Mouse (Mus musculus): ENCODE measurements around the gene Slc15a1. TPM values are rescaled to one million over a fixed set of nuclear protein-coding genes. Genes with fewer than 3 reads are reported as not detected.

The Slc15a1 gene
- total and polyA plus RNA-seq, 3 experiments, result not detected

DNA sequence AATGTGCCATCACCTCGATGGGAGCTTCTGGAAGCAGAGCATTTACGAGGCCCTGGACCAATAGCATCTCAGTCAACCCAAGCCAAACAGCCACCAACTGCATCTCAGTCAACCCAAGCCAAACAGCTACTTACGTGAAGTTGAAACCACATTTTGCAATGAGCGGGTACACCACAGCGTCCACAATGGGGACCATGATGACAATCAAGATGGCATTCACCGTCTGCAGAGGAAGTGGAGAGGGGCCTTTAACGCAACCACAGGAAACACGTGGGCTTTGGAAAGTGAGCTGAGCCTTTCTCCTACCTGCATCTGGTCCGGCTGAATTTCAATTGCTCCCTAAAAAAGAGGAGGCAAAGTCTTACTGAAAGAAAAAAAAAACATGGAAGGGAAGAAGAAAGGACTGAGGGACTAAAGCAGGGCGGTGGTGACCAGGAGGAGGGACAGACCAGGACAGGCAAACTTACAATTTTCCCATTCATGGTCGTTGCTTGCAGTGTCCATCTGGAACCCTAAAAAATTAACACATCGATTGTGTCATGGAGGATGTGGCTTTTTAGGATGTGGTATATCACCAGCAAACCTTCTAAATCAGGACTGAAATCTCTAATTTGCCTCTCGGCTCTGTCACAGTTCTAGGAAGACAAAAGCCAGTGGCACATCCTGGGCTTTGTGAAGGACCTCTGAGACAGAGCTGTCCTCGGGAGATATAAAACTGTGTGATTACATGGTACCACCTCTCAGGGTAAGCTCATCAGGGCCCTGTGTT lies 26.9 kb downstream of the Slc15a1 start:
- Histone ChIP-seq H3K36me3 (ENCODE audit: control insufficient read depth, insufficient read depth, low read length) (no peaks in the 10 kb centered on the region), H3K9ac (ENCODE audit: low read depth, low read length) (no peak overlapping the region), H3K4me1 (ENCODE audit: control insufficient read depth, insufficient read depth, low read length) (no peaks in the 10 kb centered on the region), H3K79me2 (replicated peaks; ENCODE audit: control insufficient read depth, insufficient read depth, low read length) (no peaks in the 10 kb centered on the region), H3K27me3 (ENCODE audit: control insufficient read depth, insufficient read depth, low read length) (no peaks in the 10 kb centered on the region), H3K4me3 (no peak overlapping the region), H3K27ac (no peak overlapping the region)
- WGBS, result 73% methylated on average over 14 of the region's 14 CpGs
- no peak for DNase-seq
- intact Hi-C loops (cut with DNase I), result no loop called here
- TF ChIP-seq EP300 (IDR thresholded peaks at IDR 0.05; ENCODE audit: insufficient read depth, low read depth, low read length) (no peak), CTCF (IDR thresholded peaks at IDR 0.05) (no peak), POLR2A (IDR thresholded peaks at IDR 0.05; ENCODE audit: insufficient read depth, low read depth, low read length) (no peak)

DNA sequence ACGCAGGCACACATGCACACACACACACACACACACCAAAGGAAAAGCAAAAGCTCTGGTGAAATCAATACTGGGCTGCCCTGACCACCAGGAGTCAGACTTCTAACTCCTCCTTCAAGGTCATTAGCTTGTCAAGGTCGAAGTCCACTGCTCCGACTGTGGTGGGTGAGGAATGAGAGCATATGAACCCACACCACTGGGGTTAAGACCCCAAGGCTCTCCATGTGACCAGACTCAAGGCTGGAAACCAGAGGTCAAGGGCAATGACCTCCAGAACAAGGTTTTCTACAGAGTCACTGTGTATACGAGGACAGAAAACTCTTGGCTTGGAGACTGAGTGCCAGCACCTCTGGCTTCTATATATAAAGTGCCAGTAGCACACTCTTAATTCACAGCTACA lies 31.2 kb downstream of the Slc15a1 start:
- Histone ChIP-seq H3K36me3 (ENCODE audit: control insufficient read depth, insufficient read depth, low read length) (no peaks in the 10 kb centered on the region), H3K79me2 (replicated peaks; ENCODE audit: control insufficient read depth, insufficient read depth, low read length) (no peaks in the 10 kb centered on the region), H3K9ac (ENCODE audit: low read depth, low read length) (no peak overlapping the region), H3K4me1 (ENCODE audit: control insufficient read depth, insufficient read depth, low read length) (no peaks in the 10 kb centered on the region), H3K4me3 (no peak overlapping the region), H3K27me3 (ENCODE audit: control insufficient read depth, insufficient read depth, low read length) (no peaks in the 10 kb centered on the region), H3K27ac (no peak overlapping the region)
- intact Hi-C loops (cut with DNase I), result loop anchor here (5.0 kb wide), 1 partner anchor 103 kb away; no protein-coding TSS in a partner anchor
- 65% methylated on average over 4 of the region's 4 CpGs for WGBS
- TF ChIP-seq CTCF (IDR thresholded peaks at IDR 0.05) (no peak), POLR2A (IDR thresholded peaks at IDR 0.05; ENCODE audit: insufficient read depth, low read depth, low read length) (no peak), EP300 (IDR thresholded peaks at IDR 0.05; ENCODE audit: insufficient read depth, low read depth, low read length) (no peak)
- DNase-seq, result no peak

DNA sequence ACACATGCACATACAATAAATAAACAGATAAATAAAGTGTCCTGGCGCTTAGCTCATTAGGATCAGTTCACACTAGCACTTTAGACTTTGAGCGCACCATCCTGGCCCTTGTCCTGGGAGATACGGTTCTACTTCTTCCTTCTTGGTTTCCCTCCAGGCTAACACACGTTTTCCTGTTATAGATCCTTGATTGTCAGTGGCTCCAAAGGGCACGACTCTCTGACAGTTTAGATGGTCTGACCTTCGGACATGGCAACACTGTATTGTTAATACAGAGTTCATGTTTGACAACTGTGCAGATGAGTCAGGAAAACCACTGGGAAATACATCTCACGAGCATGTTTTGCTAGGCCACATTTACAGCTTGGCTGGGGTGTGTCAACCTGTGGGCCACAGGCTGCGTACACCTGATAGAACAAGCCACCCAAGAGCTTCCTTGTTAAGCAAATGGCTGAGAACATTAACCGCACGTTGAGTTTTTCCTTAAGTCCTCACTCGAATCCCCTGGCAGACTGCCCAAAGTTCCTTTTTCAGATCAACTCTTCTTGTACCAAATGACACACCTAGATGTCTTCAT lies 33.4 kb downstream of the Slc15a1 start:
- Histone ChIP-seq H3K36me3 (ENCODE audit: control insufficient read depth, insufficient read depth, low read length) (no peaks in the 10 kb centered on the region), H3K27me3 (ENCODE audit: control insufficient read depth, insufficient read depth, low read length) (no peaks in the 10 kb centered on the region), H3K9ac (ENCODE audit: low read depth, low read length) (no peak overlapping the region), H3K4me1 (ENCODE audit: control insufficient read depth, insufficient read depth, low read length) (no peaks in the 10 kb centered on the region), H3K27ac (no peak overlapping the region), H3K79me2 (replicated peaks; ENCODE audit: control insufficient read depth, insufficient read depth, low read length) (no peaks in the 10 kb centered on the region), H3K4me3 (no peak overlapping the region)
- WGBS, result 67% methylated on average over 11 of the region's 11 CpGs
- intact Hi-C loops (cut with DNase I), result loop anchor here (5.0 kb wide), 1 partner anchor 106 kb away; no protein-coding TSS in a partner anchor
- DNase-seq, result no peak
- TF ChIP-seq CTCF (IDR thresholded peaks at IDR 0.05) (no peak), POLR2A (IDR thresholded peaks at IDR 0.05; ENCODE audit: insufficient read depth, low read depth, low read length) (no peak), EP300 (IDR thresholded peaks at IDR 0.05; ENCODE audit: insufficient read depth, low read depth, low read length) (no peak)

DNA sequence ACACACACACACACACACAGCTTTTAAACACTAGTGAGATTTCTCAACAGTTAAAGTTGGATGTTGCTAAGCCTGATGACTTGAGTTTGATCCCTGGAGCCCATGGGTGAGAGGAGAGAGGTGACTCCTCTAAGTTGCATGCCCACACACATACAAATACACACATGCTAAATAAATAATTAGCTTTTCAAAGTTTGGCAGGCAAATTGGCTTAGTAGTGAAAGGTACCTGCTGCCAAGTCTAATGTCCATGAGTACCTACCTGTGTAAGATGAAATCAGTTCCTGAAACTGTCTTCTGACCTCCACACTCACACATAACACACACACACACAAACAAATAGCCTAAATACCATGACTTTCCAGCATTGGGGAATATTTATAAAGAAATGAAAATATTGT lies 35.5 kb downstream of the Slc15a1 start:
- no peaks in the 10 kb centered on the region for H3K4me1 ChIP-seq (ENCODE audit: control insufficient read depth, insufficient read depth, low read length)
- DNase-seq, result no peak
- H3K27me3 ChIP-seq (ENCODE audit: control insufficient read depth, insufficient read depth, low read length), result no peaks in the 10 kb centered on the region
- H3K9ac ChIP-seq (ENCODE audit: low read depth, low read length), result no peak overlapping the region
- no peak overlapping the region for H3K27ac ChIP-seq
- no peaks in the 10 kb centered on the region for H3K36me3 ChIP-seq (ENCODE audit: control insufficient read depth, insufficient read depth, low read length)
- intact Hi-C loops (cut with DNase I), result no loop called here
- TF ChIP-seq CTCF (IDR thresholded peaks at IDR 0.05), result no peak
- no peak overlapping the region for H3K4me3 ChIP-seq
- H3K79me2 ChIP-seq (replicated peaks; ENCODE audit: control insufficient read depth, insufficient read depth, low read length), result no peaks in the 10 kb centered on the region

DNA sequence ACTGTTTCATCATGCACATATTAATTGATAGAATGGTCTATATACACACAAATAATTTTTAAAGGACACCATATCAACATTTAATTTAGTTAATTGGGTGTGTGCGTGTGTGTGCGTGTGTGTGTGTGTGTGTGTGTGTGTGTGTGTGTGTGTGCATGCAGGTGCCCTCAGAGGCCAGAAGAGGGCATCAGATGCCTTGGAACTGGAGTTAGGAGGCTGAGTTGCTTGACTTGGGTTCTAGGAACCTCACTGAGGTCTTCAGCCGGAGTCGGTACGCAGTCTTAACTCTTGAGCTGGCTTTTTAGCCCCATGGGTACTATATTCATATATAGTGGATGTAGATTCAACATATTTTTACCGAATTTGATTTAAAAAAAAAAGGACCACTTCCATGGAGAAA lies 37.4 kb downstream of the Slc15a1 start:
- no peak for DNase-seq
- WGBS, result 93% methylated on average over 6 of the region's 6 CpGs
- no peaks in the 10 kb centered on the region for H3K79me2 ChIP-seq (replicated peaks; ENCODE audit: control insufficient read depth, insufficient read depth, low read length)
- H3K9ac ChIP-seq (ENCODE audit: low read depth, low read length), result no peak overlapping the region
- TF ChIP-seq CTCF (IDR thresholded peaks at IDR 0.05), result no peak
- intact Hi-C loops (cut with DNase I), result no loop called here
- H3K4me3 ChIP-seq, result no peak overlapping the region
- H3K27ac ChIP-seq, result no peak overlapping the region
- H3K36me3 ChIP-seq (ENCODE audit: control insufficient read depth, insufficient read depth, low read length), result no peaks in the 10 kb centered on the region
- no peaks in the 10 kb centered on the region for H3K4me1 ChIP-seq (ENCODE audit: control insufficient read depth, insufficient read depth, low read length)
- no peaks in the 10 kb centered on the region for H3K27me3 ChIP-seq (ENCODE audit: control insufficient read depth, insufficient read depth, low read length)

DNA sequence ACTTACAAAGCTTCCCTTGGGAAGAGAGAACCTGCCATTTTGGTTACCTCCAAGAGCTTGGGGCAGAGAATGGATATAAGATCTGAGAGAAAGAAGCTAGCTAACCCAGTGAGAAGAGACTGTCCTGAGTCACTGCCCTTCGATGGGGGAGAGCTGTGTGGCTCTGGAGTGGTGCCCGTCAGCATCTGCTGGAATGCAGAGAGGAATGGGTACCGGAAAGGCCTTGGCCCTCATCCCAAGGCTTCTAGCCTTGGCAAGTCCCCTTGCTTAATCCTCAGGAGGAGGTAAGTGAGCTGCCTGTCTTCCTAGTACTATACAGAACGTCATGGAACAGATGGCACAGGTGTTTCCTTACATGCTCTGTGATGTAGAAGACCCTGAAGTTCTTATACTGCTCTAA lies 38.6 kb downstream of the Slc15a1 start:
- intact Hi-C loops (cut with DNase I), result no loop called here
- 57% methylated on average over 4 of the region's 4 CpGs for WGBS

More for the DNA sequence above, 38.6 kb downstream of the Slc15a1 start:
- Histone ChIP-seq H3K27me3 (ENCODE audit: control insufficient read depth, insufficient read depth, low read length) (no peaks in the 10 kb centered on the region), H3K9ac (ENCODE audit: low read depth, low read length) (no peak overlapping the region), H3K79me2 (replicated peaks; ENCODE audit: control insufficient read depth, insufficient read depth, low read length) (no peaks in the 10 kb centered on the region), H3K27ac (no peak overlapping the region), H3K4me1 (ENCODE audit: control insufficient read depth, insufficient read depth, low read length) (no peaks in the 10 kb centered on the region), H3K4me3 (no peak overlapping the region), H3K36me3 (ENCODE audit: control insufficient read depth, insufficient read depth, low read length) (no peaks in the 10 kb centered on the region)
- DNase-seq, result no peak
- TF ChIP-seq POLR2A (IDR thresholded peaks at IDR 0.05; ENCODE audit: insufficient read depth, low read depth, low read length) (no peak), EP300 (IDR thresholded peaks at IDR 0.05; ENCODE audit: insufficient read depth, low read depth, low read length) (no peak), CTCF (IDR thresholded peaks at IDR 0.05) (no peak)

All from heart, adult 2 months (tissue).